Mouse (Mus musculus): ENCODE measurements around the gene St6galnac3. TPM values are rescaled to one million over a fixed set of nuclear protein-coding genes. Genes with fewer than 3 reads are reported as not detected.

The St6galnac3 gene
- total and polyA plus RNA-seq, 3 experiments, result 0.08 to 1.1 (median 0.38) TPM

GRCm38 (mm10) chr3:153453127-153454049 is 271.6 kb downstream of the St6galnac3 start:
- H3K36me3 ChIP-seq (replicated peaks in 1 of 2; ENCODE audit: control insufficient read depth in 1 of 2, insufficient read depth in 1 of 2, low read length in 1 of 2), result peaks cover 24 to 43% of the 10 kb centered on the region in 2 experiments
- H3K27ac ChIP-seq (ENCODE audit: insufficient read depth, low read depth), result peak overlapping the region; percentile 97
- H3K4me2 ChIP-seq (ENCODE audit: insufficient read depth, low read depth, poor library complexity, severe bottlenecking), result peak overlapping the region; percentile 93
- H3K4me3 ChIP-seq (replicated peaks in 1 of 3; ENCODE audit: low read depth in 2 of 3, low read length in 2 of 3, poor library complexity in 1 of 3), result peak overlapping the region; percentile 68 to 96 (median 73)
- dilution Hi-C loops (cut with MboI; ENCODE audit: extremely low pct_ligation_motif_present, extremely low pct_unique_long_range_greater_than_20kb, low sequenced_read_pairs), result no loop called here
- H3K9me3 ChIP-seq (replicated peaks; ENCODE audit: low read length), result peaks cover 35% of the 10 kb centered on the region
- in situ Hi-C loops (cut with MboI; ENCODE audit: low pct_ligation_motif_present, low pct_unique_long_range_greater_than_20kb, low sequenced_read_pairs), result no loop called here
- peak overlapping the region; percentile 100 for H3K9ac ChIP-seq (ENCODE audit: insufficient read depth, low read depth)
- H3K79me2 ChIP-seq (replicated peaks; ENCODE audit: control insufficient read depth, extremely low read depth, insufficient read depth, poor library complexity, severe bottlenecking), result peaks cover 19% of the 10 kb centered on the region
- peak; percentile 98 for DNase-seq (ENCODE audit: extremely low read depth)
- peaks cover 14 to 44% of the 10 kb centered on the region in 2 experiments for H3K4me1 ChIP-seq (ENCODE audit: control insufficient read depth in 1 of 2, insufficient read depth in 2 of 2)
- TF ChIP-seq POLR2A (IDR thresholded peaks at IDR 0.05; ENCODE audit: low read depth, low read length) (peak; percentile 82), IRF4 (IDR thresholded peaks at IDR 0.05; ENCODE audit: low read depth, low read length) (no peak; the same call in 1 of the 2 replicates), GABPA (IDR thresholded peaks at IDR 0.05; ENCODE audit: insufficient replicate concordance, low read depth, low read length) (no peak), JUN (IDR thresholded peaks at IDR 0.05; ENCODE audit: insufficient read depth, low read depth, low read length) (no peak), SMC3 (IDR thresholded peaks at IDR 0.05; ENCODE audit: low read depth, low read length) (no peak), ZMIZ1 (IDR thresholded peaks at IDR 0.05; ENCODE audit: low read depth, low read length) (no peak), EP300 (IDR thresholded peaks at IDR 0.05; ENCODE audit: low read length) (no peak), CHD1 (IDR thresholded peaks at IDR 0.05; ENCODE audit: low read depth, low read length) (no peak), CHD2 (IDR thresholded peaks at IDR 0.05; ENCODE audit: low read length) (peak; percentile 89), KAT2A (IDR thresholded peaks at IDR 0.05; ENCODE audit: insufficient replicate concordance, low read length) (0 out of 2 replicates have a peak, but pooled peaks have one; percentile 42), MAFK (IDR thresholded peaks at IDR 0.05; ENCODE audit: insufficient replicate concordance, low read length) (no peak), HCFC1 (IDR thresholded peaks at IDR 0.05; ENCODE audit: low read depth, low read length) (peak; percentile 67; the same call in 1 of the 2 replicates), PAX5 (IDR thresholded peaks at IDR 0.05; ENCODE audit: low read length) (no peak), ZC3H11A (IDR thresholded peaks at IDR 0.05; ENCODE audit: low read depth, low read length) (no peak), TCF12 (IDR thresholded peaks at IDR 0.05; ENCODE audit: low read depth, low read length) (peak; percentile 18; the same call in 1 of the 2 replicates), JUND (conservative IDR thresholded peaks at IDR 0.05; ENCODE audit: low read depth, low read length) (no peak), RAD21 (IDR thresholded peaks at IDR 0.05; ENCODE audit: low read depth, low read length) (no peak; the same call in none of the 2 replicates), MAZ (IDR thresholded peaks at IDR 0.05; ENCODE audit: low read depth, low read length) (peak; percentile 66; the same call in 1 of the 2 replicates), NRF1 (IDR thresholded peaks at IDR 0.05; ENCODE audit: low read depth, low read length) (0 out of 2 replicates have a peak, but pooled peaks have one; percentile 21), UBTF (IDR thresholded peaks at IDR 0.05; ENCODE audit: low read depth, low read length) (no peak), ZNF384 (IDR thresholded peaks at IDR 0.05; ENCODE audit: low read depth, low read length) (no peak), MAX (IDR thresholded peaks at IDR 0.05; ENCODE audit: low read length) (peak; percentile 72), USF1 (IDR thresholded peaks at IDR 0.05; ENCODE audit: low read depth, low read length) (no peak), ETS1 (conservative IDR thresholded peaks at IDR 0.05; ENCODE audit: low read depth, low read length) (no peak), USF2 (conservative IDR thresholded peaks at IDR 0.05; ENCODE audit: low read depth, low read length) (no peak), POLR2AphosphoS2 (IDR thresholded peaks at IDR 0.05; ENCODE audit: low read depth, low read length) (peak; percentile 36), MYC (IDR thresholded peaks at IDR 0.05; ENCODE audit: low read depth, low read length) (peak; percentile 64; the same call in 1 of the 2 replicates), E2F4 (IDR thresholded peaks at IDR 0.05; ENCODE audit: insufficient replicate concordance, low read depth, low read length) (no peak), CTCF (conservative IDR thresholded peaks at IDR 0.05 in 1 of 2, IDR thresholded peaks at IDR 0.05 in 1 of 2; ENCODE audit: low read depth in 2 of 2, low read length in 2 of 2) (no peak), ELF1 (IDR thresholded peaks at IDR 0.05; ENCODE audit: low read depth, low read length) (peak; percentile 88), RCOR1 (conservative IDR thresholded peaks at IDR 0.05; ENCODE audit: low read depth, low read length) (no peak), MXI1 (IDR thresholded peaks at IDR 0.05; ENCODE audit: low read depth, low read length) (no peak), BHLHE40 (IDR thresholded peaks at IDR 0.05; ENCODE audit: low read depth, low read length) (no peak), TBP (conservative IDR thresholded peaks at IDR 0.05; ENCODE audit: low read depth, low read length) (peak; percentile 87), MEF2A (IDR thresholded peaks at IDR 0.05; ENCODE audit: borderline replicate concordance, low read depth, low read length) (no peak), SIN3A (IDR thresholded peaks at IDR 0.05; ENCODE audit: low read length) (no peak), NELFE (IDR thresholded peaks at IDR 0.05; ENCODE audit: low read depth, low read length) (peak; percentile 66), ZKSCAN1 (IDR thresholded peaks at IDR 0.05; ENCODE audit: borderline replicate concordance, low read depth, low read length) (no peak)
- no peaks in the 10 kb centered on the region for H3K27me3 ChIP-seq (replicated peaks)

Measured in CH12.LX (cell line).